Mouse (Mus musculus) hindbrain, embryonic 13.5 days (tissue): ENCODE measurements at regions not wholly inside any gene's neighbourhood (a gene's known extent, or its start where the extent isn't known, plus 50 kb on each side); places are given as distances from the start of the nearest gene placed in this dataset.

ENCODE experiments used
- ATAC-seq: fragments of 200-750 bp; cut with Nextera tagmentation; 2 replicates; pipeline ENCODE4 v1.8.0; 2017; ENCODE audit warnings: moderate TSS enrichment; ENCODE audit not compliant: low FRiP score
- H3K27ac ChIP-seq: fragments of 300-500 bp; sonication (generic); 2 replicates; pipeline ENCODE4 v1.5.1; 2015; ENCODE audit warnings: inconsistent platforms, mild to moderate bottlenecking, moderate library complexity
- H3K27me3 ChIP-seq: fragments of 300-500 bp; sonication (generic); 2 replicates; pipeline ENCODE4 v1.6.1; 2015; ENCODE audit warnings: mild to moderate bottlenecking, inconsistent platforms
- H3K36me3 ChIP-seq: fragments of 300-500 bp; sonication (generic); 2 replicates; pipeline ENCODE4 v1.6.1; 2015; ENCODE audit warnings: mild to moderate bottlenecking, inconsistent platforms
- H3K4me1 ChIP-seq: fragments of 300-500 bp; sonication (generic); replicated peaks from 2 replicates; pipeline ENCODE4 v1.6.1; 2015; ENCODE audit warnings: inconsistent platforms
- H3K4me2 ChIP-seq: fragments of 300-500 bp; sonication (generic); 2 replicates; pipeline ENCODE4 v1.6.1; 2015; ENCODE audit warnings: inconsistent platforms, mild to moderate bottlenecking, moderate library complexity
- H3K4me3 ChIP-seq: fragments of 300-500 bp; sonication (generic); 2 replicates; pipeline ENCODE4 v1.5.1; 2015; ENCODE audit warnings: mild to moderate bottlenecking, inconsistent platforms
- H3K9ac ChIP-seq: fragments of 300-500 bp; sonication (generic); 2 replicates; pipeline ENCODE4 v1.6.1; 2015; ENCODE audit warnings: mild to moderate bottlenecking, inconsistent platforms
- H3K9me3 ChIP-seq: fragments of 300-500 bp; sonication (generic); 2 replicates; pipeline ENCODE4 v1.6.1; 2016; ENCODE audit warnings: inconsistent platforms
- WGBS: fragments of 180-500 bp; shearing (Covaris S2); methylation state at CpG from one replicate; pipeline ENCODE4 v1.1.7; 2015; 5-methylcytosine and 5-hydroxymethylcytosine counted together

DNA sequence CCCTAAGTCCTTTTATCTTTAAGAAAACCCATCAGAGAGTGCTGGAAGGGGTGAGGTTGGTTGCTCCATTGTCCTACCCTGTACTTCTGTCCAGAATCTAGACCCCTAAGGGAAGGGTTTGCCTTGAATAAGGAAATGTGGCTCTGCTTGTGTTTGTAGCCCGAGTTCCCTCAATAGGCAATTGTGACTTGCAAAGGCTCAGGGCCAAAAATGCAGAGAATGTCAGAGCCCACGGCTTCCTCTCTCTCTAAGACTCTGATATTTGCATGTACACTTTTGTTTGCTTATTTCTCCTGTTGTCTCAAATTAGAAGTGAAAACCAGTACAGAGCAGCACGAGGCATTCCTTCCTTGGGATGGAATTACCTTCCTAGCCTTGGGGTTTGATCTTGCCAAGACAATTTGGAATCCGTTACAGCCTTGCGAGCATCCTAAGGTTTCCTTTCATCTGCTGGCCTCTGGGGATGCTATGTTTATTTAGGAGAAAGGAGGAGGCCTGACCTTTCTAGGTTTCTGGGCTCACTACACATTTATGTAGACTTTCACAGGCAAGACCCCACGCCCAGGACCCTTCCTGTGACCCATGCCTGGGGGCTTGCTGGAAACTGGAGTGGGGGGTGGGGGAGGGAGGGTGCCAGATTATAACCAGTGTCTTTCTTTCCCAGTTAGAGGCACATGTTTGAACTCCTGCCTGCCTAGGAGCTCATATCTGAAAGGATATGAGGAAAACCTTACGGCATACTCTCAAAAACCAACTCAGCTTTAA lies 181.8 kb downstream of the Trim29 start:
- no peak overlapping the region for H3K4me2 ChIP-seq
- ATAC-seq = no peak
- H3K9me3 ChIP-seq = no peaks in the 10 kb centered on the region
- peaks cover 12% of the 10 kb centered on the region for H3K4me1 ChIP-seq
- H3K27ac ChIP-seq = no peak overlapping the region
- H3K27me3 ChIP-seq = 0 out of 2 replicates have a peak, but pooled peaks cover 2% of the 10 kb centered on the region
- WGBS = 42% methylated on average over 7 of the region's 7 CpGs
- H3K9ac ChIP-seq = no peak overlapping the region
- no peaks in the 10 kb centered on the region for H3K36me3 ChIP-seq
- no peak overlapping the region for H3K4me3 ChIP-seq

DNA sequence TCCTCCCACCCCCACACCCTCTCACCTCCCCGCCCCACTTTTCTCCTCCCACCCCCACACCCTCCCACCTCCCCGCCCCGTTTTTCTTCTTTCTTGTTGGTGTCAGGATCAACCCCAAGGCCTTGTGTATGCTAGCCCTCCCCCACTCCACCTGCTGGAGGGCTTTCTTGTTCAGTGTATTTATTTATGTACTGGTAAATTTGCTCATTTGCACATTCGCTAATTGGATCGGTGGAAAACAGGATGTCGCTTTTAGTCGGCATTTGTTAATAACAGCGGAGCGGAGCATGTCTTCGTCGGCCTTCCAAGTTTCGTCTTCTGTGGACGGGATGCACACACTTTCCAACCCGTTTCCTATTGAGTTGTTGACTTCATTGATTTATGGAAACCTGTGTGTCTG lies 187.9 kb downstream of the Trim29 start:
- no peak for ATAC-seq
- no peaks in the 10 kb centered on the region for H3K36me3 ChIP-seq
- H3K27me3 ChIP-seq = no peaks in the 10 kb centered on the region
- no peaks in the 10 kb centered on the region for H3K9me3 ChIP-seq
- H3K4me2 ChIP-seq = no peak overlapping the region
- 67% methylated on average over 14 of the region's 14 CpGs for WGBS
- H3K9ac ChIP-seq = no peak overlapping the region
- H3K4me3 ChIP-seq = no peak overlapping the region
- H3K27ac ChIP-seq = no peak overlapping the region
- H3K4me1 ChIP-seq = no peaks in the 10 kb centered on the region; the same call in 1 of the 2 replicates

GRCm38 (mm10) chr9:43504270-43504932 lies 193.8 kb downstream of the Trim29 start:
- WGBS = 66% methylated on average over 14 of the region's 14 CpGs
- no peak for ATAC-seq
- no peaks in the 10 kb centered on the region for H3K9me3 ChIP-seq

DNA sequence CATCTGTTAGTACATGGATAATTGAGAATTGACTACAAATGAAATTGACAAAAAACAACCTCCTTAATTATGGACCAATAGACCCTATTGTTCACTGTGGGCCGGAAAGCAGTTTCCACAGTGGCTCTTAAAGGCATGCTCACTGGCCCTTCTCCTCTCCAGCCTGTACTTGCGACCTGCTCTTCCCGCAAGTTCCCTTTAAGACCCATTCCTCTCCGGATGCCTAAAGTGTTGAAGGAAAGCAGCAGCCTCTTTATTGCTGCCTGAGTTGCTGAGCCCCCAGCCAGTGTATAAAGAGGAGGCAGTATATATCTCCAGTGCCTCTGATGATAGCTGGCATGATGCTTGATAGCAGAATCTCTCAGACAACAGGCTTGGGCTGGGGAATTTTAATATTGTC lies 195.2 kb downstream of the Trim29 start:
- 30% methylated on average over 4 of the region's 4 CpGs for WGBS
- Histone ChIP-seq H3K4me3 (no peak overlapping the region), H3K27ac (peak overlapping the region; percentile 74), H3K36me3 (no peaks in the 10 kb centered on the region), H3K27me3 (no peaks in the 10 kb centered on the region), H3K4me2 (0 out of 2 replicates have a peak overlapping the region, but pooled peaks have one; percentile 8), H3K9me3 (no peaks in the 10 kb centered on the region), H3K9ac (no peak overlapping the region), H3K4me1 (peaks cover 23% of the 10 kb centered on the region)
- peak; percentile 83 for ATAC-seq

More at GRCm38 (mm10) chr9:43504270-43504932, 193.8 kb downstream of the Trim29 start:
- Histone ChIP-seq H3K36me3 (no peaks in the 10 kb centered on the region), H3K27ac (no peak overlapping the region), H3K27me3 (no peaks in the 10 kb centered on the region), H3K4me2 (no peak overlapping the region), H3K4me1 (peaks cover 23% of the 10 kb centered on the region), H3K9ac (no peak overlapping the region), H3K4me3 (no peak overlapping the region)

- no peaks in the 10 kb centered on the region for H3K27me3 ChIP-seq
- peaks cover 23% of the 10 kb centered on the region for H3K4me1 ChIP-seq
- H3K36me3 ChIP-seq = no peaks in the 10 kb centered on the region
- H3K9me3 ChIP-seq = no peaks in the 10 kb centered on the region
- ATAC-seq = peak; percentile 46; the same call in 1 of the 2 replicates
- 37% methylated on average over 6 of the region's 6 CpGs for WGBS
- H3K27ac ChIP-seq = peak overlapping the region; percentile 74
- no peak overlapping the region for H3K9ac ChIP-seq
- H3K4me2 ChIP-seq = 0 out of 2 replicates have a peak overlapping the region, but pooled peaks have one; percentile 8
- H3K4me3 ChIP-seq = no peak overlapping the region
Measured at GRCm38 (mm10) chr9:43506276-43506675, 195.6 kb downstream of the Trim29 start.

DNA sequence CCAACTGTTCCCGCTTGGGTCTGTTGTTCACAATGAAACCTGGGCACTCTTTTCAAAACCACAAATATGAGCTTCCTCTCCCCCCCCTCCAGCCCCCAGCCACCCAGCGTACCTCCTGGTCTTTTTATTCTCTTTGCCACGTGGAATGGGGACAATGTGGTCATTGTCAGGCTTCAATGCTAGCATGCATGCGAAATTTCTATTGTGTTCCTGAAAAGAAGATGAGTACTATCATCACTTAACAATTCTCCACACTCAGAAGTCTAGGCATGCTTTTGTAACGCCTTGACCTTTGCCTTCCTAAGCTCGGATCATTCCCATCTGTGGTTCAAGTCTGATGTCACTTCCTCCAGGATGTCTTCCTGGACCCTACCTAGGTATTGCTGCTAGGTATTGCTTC lies 202.2 kb downstream of the Trim29 start:
- Histone ChIP-seq H3K4me2 (no peak overlapping the region), H3K27me3 (0 out of 2 replicates have a peak, but pooled peaks cover 2% of the 10 kb centered on the region), H3K27ac (no peak overlapping the region), H3K4me1 (peaks cover 4% of the 10 kb centered on the region; the same call in 1 of the 2 replicates), H3K9me3 (no peaks in the 10 kb centered on the region), H3K9ac (no peak overlapping the region), H3K4me3 (no peak overlapping the region), H3K36me3 (no peaks in the 10 kb centered on the region)
- WGBS = 32% methylated on average over 6 of the region's 6 CpGs
- ATAC-seq = no peak

DNA sequence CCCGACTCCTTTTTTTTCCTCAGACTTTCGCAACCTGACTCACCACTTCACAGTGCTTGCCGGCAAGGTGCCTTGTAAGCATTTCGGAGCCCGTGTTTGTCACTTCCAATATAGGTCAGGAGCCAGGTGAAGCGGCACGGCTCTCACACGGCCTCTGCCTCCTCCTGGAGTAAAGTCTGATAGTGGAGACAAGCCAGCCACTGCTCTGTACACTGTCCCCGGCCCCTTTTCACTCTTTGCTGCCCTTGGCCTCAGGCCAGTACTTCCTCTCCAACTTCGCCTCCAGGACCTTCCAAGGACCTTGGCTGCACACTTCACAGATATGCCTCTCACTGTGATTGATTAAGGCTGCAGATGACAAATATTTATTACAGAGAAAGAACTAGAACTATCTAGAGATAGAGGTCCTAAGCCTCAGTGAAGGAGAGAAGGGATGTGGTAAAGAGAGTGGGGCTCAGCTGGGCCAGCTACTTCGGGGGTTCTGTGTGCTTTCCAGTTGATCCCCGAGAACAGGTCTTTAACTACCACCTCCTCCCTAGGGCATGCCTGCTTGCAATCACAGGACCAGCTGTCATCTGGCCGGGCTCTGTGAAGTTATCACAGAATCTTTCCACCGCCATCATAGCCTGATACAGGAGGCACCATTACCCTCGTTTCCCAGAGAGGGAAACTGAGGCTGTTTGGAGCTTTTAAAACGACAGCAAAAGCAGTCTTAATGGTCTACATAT lies 204.2 kb downstream of the Trim29 start:
- WGBS = 85% methylated on average over 16 of the region's 16 CpGs
- Histone ChIP-seq H3K9ac (no peak overlapping the region), H3K27ac (no peak overlapping the region), H3K36me3 (no peaks in the 10 kb centered on the region), H3K27me3 (0 out of 2 replicates have a peak, but pooled peaks cover 2% of the 10 kb centered on the region), H3K4me2 (no peak overlapping the region), H3K4me3 (no peak overlapping the region), H3K4me1 (peaks cover 4% of the 10 kb centered on the region; the same call in 1 of the 2 replicates), H3K9me3 (no peaks in the 10 kb centered on the region)
- ATAC-seq = no peak

DNA sequence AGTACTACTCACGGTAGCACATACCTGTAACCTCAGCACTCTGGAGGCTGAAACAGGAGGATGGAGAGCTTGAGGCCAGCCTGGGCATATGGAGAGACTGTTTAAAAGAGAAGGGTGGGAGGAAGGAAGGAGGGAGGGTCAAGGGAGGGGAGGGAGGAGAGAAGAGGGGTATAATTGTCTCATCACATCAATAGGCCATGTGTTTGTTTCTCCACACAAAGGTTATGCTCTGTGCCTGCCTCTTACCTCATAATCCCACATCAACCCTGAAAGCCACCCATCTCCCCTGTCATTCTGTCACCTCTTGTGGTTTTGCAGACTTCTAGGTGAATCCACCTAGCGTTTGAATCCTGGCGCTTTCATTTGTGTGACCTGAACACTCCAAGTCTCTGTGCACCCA lies 210.3 kb downstream of the Trim29 start:
- H3K36me3 ChIP-seq = no peaks in the 10 kb centered on the region
- H3K4me2 ChIP-seq = no peak overlapping the region
- no peak overlapping the region for H3K9ac ChIP-seq
- no peak overlapping the region for H3K4me3 ChIP-seq
- WGBS = 96% methylated on average over 3 of the region's 3 CpGs
- no peaks in the 10 kb centered on the region for H3K9me3 ChIP-seq
- H3K4me1 ChIP-seq = peaks cover 22% of the 10 kb centered on the region
- H3K27ac ChIP-seq = no peak overlapping the region
- H3K27me3 ChIP-seq = no peaks in the 10 kb centered on the region
- ATAC-seq = no peak

GRCm38 (mm10) chr9:43524947-43525565 lies 214.4 kb downstream of the Trim29 start:
- Histone ChIP-seq H3K9me3 (no peaks in the 10 kb centered on the region), H3K27me3 (no peaks in the 10 kb centered on the region), H3K9ac (no peak overlapping the region), H3K4me2 (no peak overlapping the region), H3K27ac (peak overlapping the region; percentile 13), H3K36me3 (no peaks in the 10 kb centered on the region), H3K4me1 (peaks cover 37% of the 10 kb centered on the region), H3K4me3 (no peak overlapping the region)
- peak; percentile 68 for ATAC-seq
- 24% methylated on average over 4 of the region's 4 CpGs for WGBS

- Histone ChIP-seq H3K4me2 (no peak overlapping the region), H3K4me1 (peaks cover 12% of the 10 kb centered on the region), H3K27me3 (0 out of 2 replicates have a peak, but pooled peaks cover 2% of the 10 kb centered on the region), H3K36me3 (no peaks in the 10 kb centered on the region), H3K9me3 (no peaks in the 10 kb centered on the region), H3K27ac (no peak overlapping the region), H3K4me3 (no peak overlapping the region), H3K9ac (no peak overlapping the region)
- WGBS = 82% methylated on average over 2 of the region's 2 CpGs
- no peak for ATAC-seq
Measured at GRCm38 (mm10) chr9:43532187-43532586, 211.6 kb upstream of the Nectin1 start.

DNA sequence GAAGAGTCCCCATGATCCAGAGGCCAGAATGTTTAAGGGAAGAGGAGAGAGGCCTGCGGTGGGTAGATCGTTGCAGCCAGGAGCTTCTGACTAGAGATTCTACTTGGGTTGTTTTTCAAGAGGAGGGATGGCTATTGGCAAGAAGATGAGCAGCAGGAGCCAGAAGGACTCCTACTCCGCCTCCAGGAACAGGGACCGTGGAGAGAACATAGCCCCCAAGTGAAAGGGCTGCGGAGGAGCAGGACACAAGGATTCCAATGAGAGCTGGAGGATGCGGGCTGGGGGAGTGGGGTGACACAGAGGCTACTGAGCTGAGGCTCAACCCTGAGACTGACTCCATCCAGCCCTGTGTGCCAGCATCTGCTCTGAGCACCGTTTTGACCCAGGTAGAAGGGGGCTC lies 207.8 kb upstream of the Nectin1 start:
- Histone ChIP-seq H3K27ac (no peak overlapping the region), H3K4me3 (no peak overlapping the region), H3K27me3 (0 out of 2 replicates have a peak, but pooled peaks cover under 1% of the 10 kb centered on the region), H3K36me3 (no peaks in the 10 kb centered on the region), H3K9me3 (no peaks in the 10 kb centered on the region), H3K9ac (no peak overlapping the region), H3K4me1 (no peaks in the 10 kb centered on the region), H3K4me2 (no peak overlapping the region)
- 81% methylated on average over 7 of the region's 7 CpGs for whole genome bisulfite sequencing
- ATAC-seq = no peak

- no peak overlapping the region for H3K27ac ChIP-seq
- no peak for ATAC-seq
- no peaks in the 10 kb centered on the region for H3K27me3 ChIP-seq
- no peaks in the 10 kb centered on the region for H3K4me1 ChIP-seq
- no peak overlapping the region for H3K4me3 ChIP-seq
- WGBS = 92% methylated on average over 11 of the region's 11 CpGs
- H3K36me3 ChIP-seq = no peaks in the 10 kb centered on the region
- H3K9ac ChIP-seq = no peak overlapping the region
- no peaks in the 10 kb centered on the region for H3K9me3 ChIP-seq
- no peak overlapping the region for H3K4me2 ChIP-seq
Measured at GRCm38 (mm10) chr9:43537121-43537520, 206.7 kb upstream of the Nectin1 start.
